Mouse (Mus musculus): ENCODE measurements around the gene Thbs3.
A peak's percentile ranks its signal among the peaks of the same experiment; 100 is the strongest.

Thbs3 gene

DNA sequence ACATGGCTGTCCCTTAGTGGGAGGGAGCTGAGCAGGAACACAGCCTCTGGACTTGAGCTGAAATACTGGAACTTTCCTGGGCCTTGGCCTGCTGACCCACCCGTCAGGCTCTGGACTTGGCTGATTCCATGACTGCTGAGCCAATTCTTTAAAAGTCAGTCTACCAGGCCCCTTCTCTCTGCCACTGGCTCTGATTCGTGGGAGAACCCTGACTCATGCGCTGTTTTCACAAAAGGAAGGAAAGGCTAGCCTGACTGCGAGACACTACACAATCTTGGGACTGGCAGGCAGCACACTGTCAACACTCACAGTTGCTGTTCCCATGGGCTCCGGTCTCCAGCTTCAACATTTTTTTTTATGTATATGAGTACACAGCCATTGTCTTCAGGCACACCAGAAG is 41.2 kb downstream of the Thbs3 start:
- no peak for DNase-seq

DNA sequence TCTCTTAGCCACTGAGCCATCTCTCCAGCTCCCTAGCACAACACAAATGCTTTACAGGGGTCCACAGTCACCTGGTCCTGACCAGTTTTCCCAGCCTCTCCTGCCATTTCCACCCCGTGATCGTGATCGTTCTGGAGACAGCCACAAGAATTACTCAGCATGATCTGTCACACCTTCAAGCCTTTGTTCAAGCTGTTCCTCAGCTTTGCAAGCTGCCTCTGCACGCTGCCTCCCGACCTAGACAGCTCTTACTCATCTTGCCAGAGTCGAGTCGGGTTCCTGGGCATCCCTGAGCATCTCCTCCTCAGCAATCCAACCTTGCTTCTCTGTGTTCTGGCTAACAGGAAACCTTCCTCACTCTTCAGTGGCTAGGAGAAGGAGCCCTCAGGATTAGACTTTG is 44.1 kb downstream of the Thbs3 start, which contains the start of gene Dpm3:
Gene Dpm3, plus strand, starts transcription at position 283 of the 400 bp plus-strand sequence.
- no peak for DNase-seq

GRCm38 (mm10) chr3:89260211-89260610 is 45.2 kb downstream of the Thbs3 start:
- no peak for DNase-seq

GRCm38 (mm10) chr3:89262417-89262816 is 47.4 kb downstream of the Thbs3 start:
- peak; percentile 44 to 61 for DNase-seq

DNA sequence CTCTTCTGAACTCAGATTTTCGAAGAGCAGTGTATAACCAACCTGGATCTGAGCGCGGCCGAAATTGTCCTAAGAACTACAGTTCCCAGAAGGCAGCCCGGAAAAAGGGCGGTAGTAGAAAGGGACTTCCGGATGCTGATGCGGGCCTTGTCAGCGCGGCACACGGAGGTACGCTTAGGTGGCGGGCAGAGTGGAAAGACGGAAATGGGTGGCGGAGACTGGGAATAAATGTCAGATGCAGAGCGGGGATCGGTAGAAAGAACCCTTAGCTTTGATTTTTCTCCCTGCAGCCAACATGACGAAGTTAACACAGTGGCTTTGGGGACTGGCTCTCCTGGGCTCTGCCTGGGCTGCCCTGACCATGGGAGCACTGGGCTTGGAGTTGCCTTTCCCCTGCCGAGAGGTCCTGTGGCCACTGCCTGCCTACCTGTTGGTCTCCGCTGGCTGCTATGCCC is 51.5 kb downstream of the Thbs3 start:
- DNase-seq: peak; percentile 85 to 86

DNA sequence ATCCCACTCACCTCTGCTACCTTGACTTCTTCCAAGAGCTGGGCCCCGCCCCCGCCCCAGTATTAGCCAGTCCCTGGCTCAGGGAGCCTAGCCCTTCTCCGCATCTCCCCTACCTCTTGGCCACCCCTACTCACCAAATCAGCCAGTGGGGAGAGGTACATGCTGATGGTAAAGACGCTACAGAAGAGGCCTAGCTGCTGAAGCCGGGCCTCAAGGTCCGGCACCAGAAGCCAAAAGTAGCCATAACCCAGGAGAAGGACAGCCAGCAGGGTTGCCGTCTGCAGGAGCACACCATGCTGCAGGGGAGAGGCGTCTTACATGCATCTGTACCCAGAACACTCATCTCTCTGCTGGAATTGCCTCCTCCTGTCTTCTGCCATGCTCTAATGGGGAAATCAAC is 53.9 kb downstream of the Thbs3 start:
- no peak for DNase-seq

- DNase-seq: peak; percentile 87 to 89
Observed at GRCm38 (mm10) chr3:89270051-89270755, 55.2 kb downstream of the Thbs3 start, which contains the start of gene Slc50a1. Gene Slc50a1, minus strand, starts transcription at chr3:89270570.

DNA sequence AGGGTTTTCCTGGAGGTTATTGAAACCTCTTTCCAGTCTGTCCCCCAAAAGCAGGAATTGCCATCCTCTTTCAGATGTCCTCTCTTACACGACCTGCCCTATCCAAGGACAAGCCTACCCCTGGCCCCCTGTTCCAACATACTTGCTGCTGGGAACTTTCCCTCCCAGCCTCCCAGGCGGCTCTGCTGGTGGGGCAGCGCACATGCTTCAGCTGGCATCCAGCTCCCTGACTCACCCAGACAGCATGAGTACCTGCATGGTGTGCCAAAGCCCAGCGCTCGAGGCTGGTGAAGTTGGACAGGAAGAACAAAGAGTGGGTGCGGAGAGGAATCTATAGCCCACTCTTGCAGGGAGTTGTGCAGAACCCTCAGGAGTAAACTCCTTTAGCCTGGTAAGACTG is 55.9 kb downstream of the Thbs3 start:
- DNase-seq: peak; percentile 65 to 73

- DNase-seq: peak; percentile 33 to 44
Observed at GRCm38 (mm10) chr3:89271760-89272159, 56.8 kb downstream of the Thbs3 start.

DNA sequence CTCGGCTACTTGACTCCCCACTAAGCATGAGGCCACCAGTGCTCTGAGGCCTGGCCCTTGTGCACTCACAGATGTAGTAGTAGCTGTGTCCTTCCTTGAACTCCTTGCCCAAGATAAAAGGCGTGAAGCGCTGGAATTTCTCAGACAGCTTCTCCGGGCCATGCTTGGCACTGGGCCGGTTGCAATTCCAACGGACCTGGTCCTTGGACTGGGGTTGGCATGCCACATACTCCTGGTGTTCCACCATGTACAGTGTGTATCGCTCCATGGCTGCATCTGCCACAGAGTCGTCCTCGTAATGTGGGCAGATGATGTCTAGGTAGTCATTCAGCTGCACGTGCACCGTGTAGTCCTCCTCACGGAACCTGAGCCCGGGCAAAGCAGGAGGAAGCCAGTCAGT is 61.1 kb downstream of the Thbs3 start:
- no peak for DNase-seq
